Mouse (Mus musculus) thymus, adult 2 months (tissue): Measurements from ENCODE around the gene Tubg2.

Experiments
- CTCF ChIP-seq: fragments of 200-500 bp; IDR thresholded peaks from 2 replicates; pipeline ENCODE4 v1.5.1; 2012; ENCODE audit warnings: mild to moderate bottlenecking, control low read depth, low read length, moderate library complexity, borderline replicate concordance; ENCODE audit not compliant: control insufficient read depth, poor library complexity, insufficient read depth; ENCODE audit errors: extremely low read depth
- POLR2A ChIP-seq: fragments of 200-500 bp; IDR thresholded peaks from 2 replicates; pipeline ENCODE4 v1.6.1; 2012; ENCODE audit warnings: mild to moderate bottlenecking, low read length, control low read depth, moderate library complexity; ENCODE audit not compliant: control insufficient read depth, poor library complexity, insufficient read depth; ENCODE audit errors: extremely low read depth

GRCm38 (mm10) chr11:101149178-101150105, 6.3 kb upstream of the Tubg2 start:
- no peak for TF ChIP-seq CTCF
- no peak for TF ChIP-seq POLR2A
